Mouse (Mus musculus): ENCODE results near the gene Aoc1.

DNA sequence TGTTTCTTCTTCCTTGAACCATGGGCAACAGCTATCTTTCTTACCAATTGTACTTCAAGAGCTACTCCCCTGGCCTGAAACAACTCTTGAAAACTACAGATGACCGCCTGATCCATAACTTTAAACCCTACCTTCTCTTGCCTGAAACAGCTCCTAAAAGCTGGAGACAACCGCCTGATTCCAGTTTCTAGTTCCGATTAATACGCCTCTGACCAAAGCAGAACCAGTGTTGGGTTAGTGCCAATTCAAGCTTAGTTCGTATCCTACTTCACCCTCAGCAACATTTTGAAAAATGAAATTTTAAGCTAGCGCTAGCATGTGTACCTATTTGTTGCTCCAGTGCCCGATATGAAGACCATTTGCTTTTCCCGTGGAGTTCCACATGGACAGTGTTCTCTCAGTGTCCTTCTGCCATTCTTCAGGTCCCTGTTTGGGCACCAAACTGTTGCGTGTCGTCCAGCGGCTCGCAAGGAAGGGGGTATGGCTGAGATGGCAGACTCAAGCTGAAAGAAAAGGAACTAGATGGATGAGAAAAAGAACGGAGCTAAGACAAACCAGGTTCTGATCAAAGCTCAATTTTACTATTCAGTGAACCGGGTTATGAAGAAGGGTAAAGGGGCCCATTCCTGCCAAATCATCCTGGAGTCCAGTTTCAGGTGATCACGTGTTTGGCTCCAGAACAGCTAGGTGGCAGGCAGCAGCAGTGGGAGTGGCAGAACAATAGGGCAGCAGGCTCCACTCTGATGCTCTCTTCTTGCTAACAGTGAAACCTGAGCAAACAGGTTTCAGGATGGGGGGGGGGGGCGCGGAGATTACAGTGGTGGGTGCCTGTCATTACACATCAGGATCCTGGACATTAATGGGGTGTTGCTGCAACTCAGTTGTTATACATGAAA, 30.1 kb downstream of the Aoc1 start:
- TF ChIP-seq CTCF (IDR thresholded peaks at IDR 0.05) = no peak
- no peak for TF ChIP-seq EP300 (IDR thresholded peaks at IDR 0.05)

All from lung, postnatal 0 days (tissue).